8 mouse cellular contexts compared by ENCODE assay signal in the genomic region with DNA sequence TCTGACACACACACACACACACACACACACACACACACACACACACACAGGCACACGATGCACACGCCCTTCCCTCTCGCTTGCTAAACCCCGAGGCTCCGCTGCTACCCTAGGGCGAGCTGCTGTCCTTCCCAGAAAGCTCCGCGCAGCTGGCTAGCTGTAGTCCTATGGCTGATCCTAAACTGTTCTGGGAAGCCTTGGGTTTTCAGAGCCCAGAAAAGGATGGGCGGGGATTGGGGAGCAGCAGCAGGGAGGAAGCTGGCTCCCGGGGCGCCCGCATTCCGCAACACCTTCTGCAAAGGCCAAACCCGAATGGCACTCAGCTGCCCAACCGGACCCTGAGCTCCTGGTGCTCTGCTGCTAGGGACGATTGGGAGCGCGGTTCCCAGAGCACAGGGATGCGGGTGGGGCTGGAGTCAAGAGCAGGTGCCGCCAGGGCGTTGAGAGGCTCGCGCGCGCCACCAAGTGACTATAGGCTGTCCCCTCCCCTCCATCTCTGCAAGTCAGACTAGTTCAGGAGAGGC. TPM values are rescaled to one million over a fixed set of nuclear protein-coding genes. Genes with fewer than 3 reads are reported as not detected.
A peak's percentile ranks its signal among the peaks of the same experiment; 100 is the strongest.
DNase-seq lines count a peak whose midpoint lies in the region; ATAC-seq lines count a peak whose summit lies in the region.

A gene (minus strand): TSS at position 414 of the 524 bp plus-strand sequence.

- H3K4me2 ChIP-seq in embryonic facial prominence, embryonic 15.5 days (replicated peaks): peak within 1 kb of the TSS; percentile 91
- peak within 1 kb of the TSS; percentile 99 for H3K4me2 ChIP-seq in midbrain, embryonic 11.5 days
- peak within 1 kb of the TSS; percentile 93 for H3K4me2 ChIP-seq in stomach, embryonic 14.5 days (replicated peaks; ENCODE audit: low read depth, low read length)

- H3K9me3 ChIP-seq in embryonic facial prominence, embryonic 15.5 days (replicated peaks): no peaks in the 10 kb centered on the region
- no peaks in the 10 kb centered on the region for H3K9me3 ChIP-seq in heart, embryonic 10.5 days
- H3K9me3 ChIP-seq in limb, embryonic 10.5 days (replicated peaks): no peaks in the 10 kb centered on the region
- no peaks in the 10 kb centered on the region for H3K9me3 ChIP-seq in midbrain, embryonic 11.5 days (ENCODE audit: control insufficient read depth, low read length)
- H3K9me3 ChIP-seq in stomach, embryonic 14.5 days (ENCODE audit: control insufficient read depth, low read depth, low read length): no peaks in the 10 kb centered on the region

- DNase-seq in heart, embryonic 10.5 days (ENCODE audit: low spot score): peak; percentile 92
- peak; percentile 68 for DNase-seq in kidney, adult 9 months
- peak; percentile 89 for DNase-seq in limb, embryonic 10.5 days (ENCODE audit: low spot score)
- DNase-seq in midbrain, embryonic 11.5 days (ENCODE audit: low spot score, missing footprints): peak; percentile 98
- no peak for DNase-seq in thymus, adult 18-20 months

- no peaks in the 10 kb centered on the region for H3K36me3 ChIP-seq in embryonic facial prominence, embryonic 15.5 days
- H3K36me3 ChIP-seq in heart, embryonic 10.5 days: no peaks in the 10 kb centered on the region
- H3K36me3 ChIP-seq in limb, embryonic 10.5 days: no peaks in the 10 kb centered on the region
- H3K36me3 ChIP-seq in midbrain, embryonic 11.5 days (ENCODE audit: control insufficient read depth, insufficient read depth, low read length): no peaks in the 10 kb centered on the region
- H3K36me3 ChIP-seq in stomach, embryonic 14.5 days (ENCODE audit: control insufficient read depth, insufficient read depth, low read length): no peaks in the 10 kb centered on the region

- peaks cover 30% of the 10 kb centered on the region for H3K27me3 ChIP-seq in embryonic facial prominence, embryonic 15.5 days
- H3K27me3 ChIP-seq in heart, embryonic 10.5 days (ENCODE audit: insufficient read depth, poor library complexity, severe bottlenecking): peaks cover 21% of the 10 kb centered on the region
- H3K27me3 ChIP-seq in limb, embryonic 10.5 days (ENCODE audit: low read depth, poor library complexity, severe bottlenecking): peaks cover 49% of the 10 kb centered on the region
- peaks cover 9% of the 10 kb centered on the region; the same call in 1 of the 2 replicates for H3K27me3 ChIP-seq in midbrain, embryonic 11.5 days (ENCODE audit: control insufficient read depth, insufficient read depth, low read length)
- H3K27me3 ChIP-seq in stomach, embryonic 14.5 days (ENCODE audit: control insufficient read depth, insufficient read depth, low read length): peaks cover 15% of the 10 kb centered on the region; the same call in 1 of the 2 replicates

- no peaks in the 10 kb centered on the region for H3K4me1 ChIP-seq in brown adipose tissue, adult 24 weeks (ENCODE audit: control insufficient read depth, insufficient read depth, insufficient read length, low read length)
- peaks cover 12% of the 10 kb centered on the region for H3K4me1 ChIP-seq in embryonic facial prominence, embryonic 15.5 days
- peaks cover 9% of the 10 kb centered on the region; the same call in 1 of the 2 replicates for H3K4me1 ChIP-seq in heart, embryonic 10.5 days
- peaks cover 9% of the 10 kb centered on the region for H3K4me1 ChIP-seq in limb, embryonic 10.5 days
- H3K4me1 ChIP-seq in midbrain, embryonic 11.5 days (ENCODE audit: control insufficient read depth, insufficient read depth, low read length): no peaks in the 10 kb centered on the region; the same call in 1 of the 2 replicates
- no peaks in the 10 kb centered on the region for H3K4me1 ChIP-seq in stomach, embryonic 14.5 days (ENCODE audit: control insufficient read depth, insufficient read depth, low read length)

- H3K9ac ChIP-seq in embryonic facial prominence, embryonic 15.5 days: peak within 1 kb of the TSS; percentile 7; the same call in 1 of the 2 replicates
- H3K9ac ChIP-seq in midbrain, embryonic 11.5 days (ENCODE audit: low read length): peak within 1 kb of the TSS; percentile 65
- no peak within 1 kb of the TSS; the same call in 1 of the 2 replicates for H3K9ac ChIP-seq in stomach, embryonic 14.5 days (replicated peaks; ENCODE audit: low read depth, low read length)

- WGBS in embryonic facial prominence, embryonic 15.5 days: under 1% methylated on average over 25 of the region's 25 CpGs
- WGBS in heart, embryonic 10.5 days: 0% methylated on average over 25 of the region's 25 CpGs
- 0% methylated on average over 25 of the region's 25 CpGs for WGBS in limb, embryonic 10.5 days
- under 1% methylated on average over 24 of the region's 25 CpGs for WGBS in midbrain, embryonic 11.5 days
- under 1% methylated on average over 25 of the region's 25 CpGs for WGBS in stomach, embryonic 14.5 days

- H3K4me3 ChIP-seq in brown adipose tissue, adult 24 weeks (ENCODE audit: insufficient read depth, low read depth, low read length): peak within 1 kb of the TSS; percentile 66
- H3K4me3 ChIP-seq in embryonic facial prominence, embryonic 15.5 days (replicated peaks): peak within 1 kb of the TSS; percentile 51
- H3K4me3 ChIP-seq in heart, embryonic 10.5 days: peak within 1 kb of the TSS; percentile 72
- H3K4me3 ChIP-seq in limb, embryonic 10.5 days: peak within 1 kb of the TSS; percentile 68
- peak within 1 kb of the TSS; percentile 63 for H3K4me3 ChIP-seq in midbrain, embryonic 11.5 days (ENCODE audit: low read depth, low read length)
- peak within 1 kb of the TSS; percentile 38 for H3K4me3 ChIP-seq in stomach, embryonic 14.5 days (ENCODE audit: low read depth, low read length)

- ATAC-seq in embryonic facial prominence, embryonic 15.5 days (ENCODE audit: insufficient number of reproducible peaks, low FRiP score, low TSS enrichment, low read depth): peak; percentile 82
- peak; percentile 97 for ATAC-seq in midbrain, embryonic 11.5 days (ENCODE audit: low FRiP score)
- ATAC-seq in stomach, embryonic 14.5 days (ENCODE audit: insufficient number of reproducible peaks, insufficient read depth, low FRiP score, low read depth): peak; percentile 88

- H3K27ac ChIP-seq in brown adipose tissue, adult 24 weeks (replicated peaks; ENCODE audit: low read depth, low read length): peak within 1 kb of the TSS; percentile 78
- H3K27ac ChIP-seq in embryonic facial prominence, embryonic 15.5 days (replicated peaks): no peak within 1 kb of the TSS
- H3K27ac ChIP-seq in heart, embryonic 10.5 days: no peak within 1 kb of the TSS
- H3K27ac ChIP-seq in limb, embryonic 10.5 days: peak within 1 kb of the TSS; percentile 46; the same call in 1 of the 2 replicates
- no peak within 1 kb of the TSS for H3K27ac ChIP-seq in midbrain, embryonic 11.5 days (ENCODE audit: low read depth, low read length)
- no peak within 1 kb of the TSS for H3K27ac ChIP-seq in stomach, embryonic 14.5 days (ENCODE audit: low read length)

RNA-seq across cellular contexts. Expression of the gene that starts here (rescaled TPM):
- polyA plus RNA-seq in brown adipose tissue, adult 24 weeks (2012; ENCODE audit: insufficient read depth, insufficient read length, missing spikeins): 2.6 and 5.7 TPM in 2 replicates
- polyA plus RNA-seq in embryonic facial prominence, embryonic 15.5 days (2015; fragmentation: Nextera tagmentation; extraction: Ambion mirVana): 3.4 and 3.5 TPM in 2 replicates
- polyA plus RNA-seq in heart, embryonic 10.5 days (2016; fragmentation: Nextera tagmentation; extraction: Ambion mirVana): 0.62 and 0.67 TPM in 2 replicates
- polyA plus RNA-seq in limb, embryonic 10.5 days (2016; fragmentation: Nextera tagmentation; extraction: Ambion mirVana): 1.2 and 1.5 TPM in 2 replicates
- 2.9 and 3.7 TPM in 2 replicates for polyA plus RNA-seq in midbrain, embryonic 11.5 days (2014; fragmentation: Nextera tagmentation; extraction: Ambion mirVana)
- 1.4 and 1.5 TPM in 2 replicates for polyA plus RNA-seq in stomach, embryonic 14.5 days (2014; fragmentation: Nextera tagmentation; extraction: Ambion mirVana)

Comparison
In these comparisons a context has a peak if more than half of its experiments do, and no peak if none do; other contexts are left out.
1. Peak in DNase-seq and H3K4me3 ChIP-seq in heart, embryonic 10.5 days; RNA of the gene not detected or under 1 TPM.
2. H3K27ac ChIP-seq: peak in brown adipose tissue, adult 24 weeks (single experiment) and limb, embryonic 10.5 days (single experiment); none in embryonic facial prominence, embryonic 15.5 days (single experiment), heart, embryonic 10.5 days (single experiment), midbrain, embryonic 11.5 days (single experiment) and stomach, embryonic 14.5 days (single experiment).
3. DNase-seq: peak in kidney, adult 9 months (single experiment), limb, embryonic 10.5 days (single experiment) and midbrain, embryonic 11.5 days (single experiment); none in thymus, adult 18-20 months (0 of 2).
4. Peak in every context shown above with its lines, with median percentiles within 50 percentile points of each other: H3K4me3 ChIP-seq, ATAC-seq and H3K4me2 ChIP-seq.